Mouse (Mus musculus) gastrocnemius, postnatal 4 days (tissue): ENCODE data around the gene Zfp451. TPM values are rescaled to one million over a fixed set of nuclear protein-coding genes. Genes with fewer than 3 reads are reported as not detected.
A peak's percentile ranks its signal among the peaks of the same experiment; 100 is the strongest.
"Not testable (repeated sequence)": the region's sequence is repeated elsewhere in the genome, so short reads cannot be mapped to it uniquely, and the experiment has no call there.

Experiments
- DNase-seq, 2 experiments: peaks; one replicate each; pipeline ENCODE4 v3.0.0; 2021 to 2022; ENCODE audit warnings: low spot score in 2 of 2, mixed read lengths in 2 of 2
- total RNA-seq, 2 experiments: library from RNA; stranded (reverse); gene quantifications; 2 replicates each; pipeline ENCODE4 v1.2.3; 2021

Zfp451 gene
- total RNA-seq, 2 experiments from 2014 or later, result 31.7 to 33.2 TPM

DNA sequence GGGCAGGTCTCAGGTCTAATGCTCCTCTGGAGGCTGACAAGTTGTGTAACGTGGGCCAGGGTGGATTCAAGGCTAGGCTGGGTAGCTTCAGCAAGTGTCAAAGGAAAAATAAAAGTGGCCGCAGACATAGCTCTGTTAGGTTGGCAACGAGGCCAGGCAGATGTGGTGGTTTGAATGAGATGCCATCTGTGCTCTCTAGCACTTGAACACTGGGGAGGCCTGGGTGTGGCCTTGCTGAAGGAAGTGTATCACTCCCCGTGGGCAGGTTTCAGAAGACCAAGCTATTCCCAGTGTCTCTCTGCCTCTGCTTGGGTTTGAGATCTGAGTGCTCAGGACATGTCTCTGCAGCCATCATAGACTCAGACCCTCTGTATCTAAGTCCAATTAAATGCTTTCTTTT is 55.9 kb downstream of the Zfp451 start:
- DNase-seq, result no peak

- peak; percentile 61 to 70 for DNase-seq
Measured at GRCm38 (mm10) chr1:33757491-33758041, 56.8 kb downstream of the Zfp451 start, which contains the start of gene Bag2. TSS of gene Bag2 (minus strand) at chr1:33757795.

DNA sequence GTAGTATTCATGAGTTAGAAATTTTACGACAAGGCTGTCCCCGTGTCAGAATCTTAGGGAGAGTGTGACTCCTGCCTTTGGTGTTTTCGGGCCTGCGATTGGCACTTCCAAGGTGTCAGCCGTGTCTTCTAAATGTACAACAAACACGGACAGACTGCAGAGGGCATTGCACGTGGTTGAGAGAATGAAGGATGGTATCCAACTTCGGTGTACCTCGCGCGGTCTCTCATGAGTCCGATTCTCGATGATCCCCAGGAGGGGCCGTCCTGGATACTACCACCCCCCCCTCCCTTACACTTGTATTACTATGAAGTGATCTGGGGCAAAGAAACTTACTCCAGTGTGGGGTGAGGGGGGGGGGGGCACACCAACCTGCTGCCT is 57.4 kb downstream of the Zfp451 start:
- no peak for DNase-seq

- no peak for DNase-seq
Measured at GRCm38 (mm10) chr1:33756258-33757032, 58.0 kb downstream of the Zfp451 start.

DNA sequence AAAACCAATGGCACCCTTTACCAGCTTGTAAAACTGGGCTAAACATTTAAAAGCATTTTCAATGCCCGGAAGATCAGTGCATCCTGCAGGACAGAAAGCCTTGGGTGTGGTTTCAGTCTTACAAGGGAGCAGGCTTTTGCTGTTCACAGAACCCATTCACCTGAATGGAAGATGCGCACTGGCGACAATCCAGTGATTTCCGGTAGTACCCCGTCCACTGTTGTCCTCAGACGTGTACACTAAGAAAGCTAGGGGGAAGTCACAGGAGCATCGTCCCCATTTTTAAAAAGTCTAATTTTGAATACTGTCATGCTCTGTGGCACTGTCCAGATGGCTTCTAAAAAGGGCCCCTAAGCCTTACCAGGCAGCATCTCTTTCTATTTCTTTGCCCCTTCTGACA is 58.6 kb downstream of the Zfp451 start:
- no peak for DNase-seq

- DNase-seq, result no peak
Measured at GRCm38 (mm10) chr1:33754965-33755735, 59.2 kb downstream of the Zfp451 start.

- no peak for DNase-seq
Measured at GRCm38 (mm10) chr1:33754089-33754488, 60.3 kb downstream of the Zfp451 start.

DNA sequence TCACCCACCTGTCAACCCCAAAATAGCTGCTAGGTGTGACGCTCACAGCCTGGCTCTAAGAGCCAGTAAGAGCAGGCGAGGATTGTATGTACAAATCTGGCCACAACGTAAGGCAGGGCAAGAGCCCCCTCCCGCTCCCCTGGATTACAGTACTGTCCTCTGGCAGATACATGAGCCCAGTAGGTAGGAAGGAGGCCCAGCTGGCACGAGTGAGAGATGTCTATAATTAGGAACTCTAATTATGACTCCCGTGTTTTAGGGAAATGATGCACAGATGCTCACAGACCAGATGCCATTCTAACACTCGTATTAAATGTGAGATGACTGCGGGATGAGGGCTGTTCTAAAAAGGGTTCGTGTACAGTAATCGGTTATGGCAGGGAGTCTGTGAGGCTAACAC is 63.1 kb downstream of the Zfp451 start:
- DNase-seq, result no peak

DNA sequence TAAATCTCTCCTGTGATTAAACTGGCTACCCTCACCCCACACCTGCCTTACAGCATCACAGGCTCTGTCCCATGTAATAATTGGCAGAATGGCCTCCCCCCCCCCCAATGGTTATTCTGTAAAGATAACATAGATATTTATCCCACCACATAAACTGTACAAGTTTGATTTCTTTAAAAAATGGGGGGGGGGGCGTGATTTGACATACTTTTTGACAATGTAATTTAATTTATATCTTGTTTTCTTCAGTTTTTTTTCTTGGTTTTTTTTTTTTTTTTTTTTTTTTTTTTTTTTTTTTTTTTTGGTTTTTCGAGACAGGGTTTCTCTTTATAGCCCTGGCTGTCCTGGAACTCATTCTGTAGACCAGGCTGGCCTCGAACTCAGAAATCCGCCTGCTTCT is 64.7 kb downstream of the Zfp451 start:
- DNase-seq, result not testable (repeated sequence)

DNA sequence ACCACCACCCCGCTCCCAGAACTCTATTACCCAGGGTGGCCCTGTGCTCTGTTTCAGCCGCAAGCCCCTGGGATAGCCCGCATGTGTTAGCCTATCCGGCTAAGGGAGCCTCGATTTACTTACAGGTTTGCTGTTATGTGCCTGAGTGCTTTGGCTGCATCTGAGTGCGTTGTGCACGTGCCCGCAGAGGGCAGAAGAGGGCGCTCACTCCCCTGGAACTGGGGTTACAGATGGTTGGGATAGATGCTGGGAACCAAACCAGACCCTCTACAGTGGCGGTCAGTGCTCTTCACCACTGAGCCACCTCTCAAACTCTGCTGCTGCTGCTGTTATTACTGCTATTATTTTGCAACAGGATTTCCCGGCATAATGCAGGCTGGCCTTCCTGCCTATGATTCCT is 65.3 kb downstream of the Zfp451 start:
- DNase-seq, result no peak

GRCm38 (mm10) chr1:33745901-33746300 is 68.5 kb downstream of the Zfp451 start:
- DNase-seq, result no peak

- DNase-seq, result not testable (repeated sequence)
Measured at GRCm38 (mm10) chr1:33744815-33745214, 69.6 kb downstream of the Zfp451 start.

DNA sequence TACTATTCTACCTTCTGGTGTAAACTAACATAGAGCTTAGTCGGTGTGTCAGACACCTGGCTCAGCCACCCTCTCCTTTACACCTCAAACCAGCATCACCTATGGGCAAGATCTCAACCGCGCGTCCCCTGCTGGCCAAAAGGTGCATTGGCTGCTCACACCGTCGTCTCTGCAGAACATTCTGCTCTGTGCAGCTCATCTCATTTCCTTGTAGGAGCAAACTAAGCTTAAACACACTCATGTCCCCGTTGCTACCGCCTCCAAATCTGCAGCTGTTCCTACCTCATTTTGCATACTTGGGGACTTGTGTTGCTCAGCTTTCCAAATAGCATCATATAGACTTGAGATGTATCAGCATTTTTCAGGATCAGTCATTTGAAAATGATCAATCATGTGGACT is 71.5 kb downstream of the Zfp451 start:
- DNase-seq, result no peak

- peak; percentile 70 to 84 for DNase-seq
Measured at GRCm38 (mm10) chr1:33739302-33739701, 75.1 kb downstream of the Zfp451 start.

GRCm38 (mm10) chr1:33738681-33739278 is 75.6 kb downstream of the Zfp451 start:
- no peak for DNase-seq

GRCm38 (mm10) chr1:33738281-33738680 is 76.1 kb downstream of the Zfp451 start:
- DNase-seq, result no peak

- DNase-seq, result no peak
Measured at GRCm38 (mm10) chr1:33734001-33734685, 80.3 kb downstream of the Zfp451 start.

DNA sequence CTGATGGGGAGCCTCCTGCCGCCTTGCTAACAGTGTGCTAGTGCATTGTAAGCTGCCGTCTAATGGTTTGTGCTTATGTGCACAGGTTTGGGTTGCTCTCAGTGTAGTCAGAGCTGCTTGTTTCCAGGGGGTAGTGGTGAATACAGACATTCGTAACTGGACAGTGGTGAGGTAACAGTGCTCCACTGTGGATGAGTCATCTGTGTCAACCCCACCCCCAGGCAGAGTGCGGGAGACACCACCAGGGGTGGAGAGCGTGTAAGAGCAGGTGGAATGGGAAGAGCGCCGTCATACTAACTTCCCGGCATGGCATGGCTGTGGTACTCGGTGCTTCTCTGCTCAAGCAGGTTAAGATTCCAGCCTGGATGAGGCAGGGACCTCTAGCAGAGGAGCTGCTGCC is 81.4 kb downstream of the Zfp451 start:
- no peak for DNase-seq

DNA sequence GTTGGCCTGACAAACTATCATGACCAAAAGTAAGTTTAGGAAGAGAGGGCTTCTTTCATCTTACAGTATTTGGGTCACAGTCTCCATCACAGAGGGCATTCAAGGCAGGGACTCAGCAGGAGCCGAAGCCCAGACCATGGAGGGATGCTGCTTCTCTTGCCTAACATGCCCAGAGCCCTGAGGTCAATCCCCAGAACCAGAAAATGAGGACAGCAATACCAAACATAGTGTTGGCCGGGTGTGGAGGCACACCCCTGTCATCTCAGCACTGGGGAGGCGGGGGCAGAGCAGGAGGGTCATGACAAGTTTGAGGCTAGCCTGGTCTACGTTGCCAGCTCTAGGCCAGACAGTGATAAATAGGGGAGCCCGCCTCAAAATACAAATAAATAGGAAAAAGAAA is 89.3 kb downstream of the Zfp451 start:
- no peak for DNase-seq

DNA sequence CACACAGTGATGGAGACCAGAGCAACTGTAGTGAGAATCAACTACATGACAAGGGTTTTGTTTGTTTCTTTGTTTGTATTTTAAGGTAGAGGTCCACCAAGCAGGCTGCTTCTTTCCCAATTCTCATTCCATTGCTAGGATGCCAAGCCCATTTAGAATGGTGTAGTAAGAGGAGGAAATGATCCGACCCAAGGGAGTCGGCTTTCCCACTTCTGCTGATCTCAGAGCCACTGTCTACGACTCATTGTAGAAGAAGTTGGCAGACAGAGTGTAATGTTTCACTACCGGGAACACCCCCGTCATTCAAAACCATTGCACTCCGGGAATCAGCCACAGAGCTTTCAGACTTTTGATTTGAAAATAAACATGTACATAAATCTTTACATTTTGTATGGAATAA is 89.9 kb downstream of the Zfp451 start:
- no peak for DNase-seq

GRCm38 (mm10) chr1:33721020-33721419 is 93.4 kb downstream of the Zfp451 start:
- no peak for DNase-seq
